Mouse (Mus musculus): ENCODE data around the gene Wipf3. TPM values are rescaled to one million over a fixed set of nuclear protein-coding genes. Genes with fewer than 3 reads are reported as not detected.

The Wipf3 gene
- under 1 TPM in 1 of 2 experiments, not detected in 1; 0.25 TPM for polyA plus RNA-seq (2017; shearing (Covaris generic))

GRCm38 (mm10) chr6:54429447-54430194, at the start of gene Wipf3:
Gene Wipf3 (plus strand): TSS chr6:54429603.

Other genes starting within 250 kb of the Wipf3 start
- gene Prr15, start 103.8 kb upstream of the Wipf3 start, polyA plus RNA-seq (2017; shearing (Covaris generic)) = under 1 TPM in 1 of 2 experiments, not detected in 1; 0.22 TPM
- under 1 TPM in 1 of 2 experiments, not detected in 1; 0.60 TPM for gene Scrn1, start 136.9 kb downstream of the Wipf3 start, polyA plus RNA-seq (2017; shearing (Covaris generic))
- 1 to 10 TPM; 2.1 to 2.5 TPM for gene Plekha8, start 165.5 kb downstream of the Wipf3 start, polyA plus RNA-seq (2017; shearing (Covaris generic))
- gene Fkbp14, start 167.7 kb downstream of the Wipf3 start, polyA plus RNA-seq (2017; shearing (Covaris generic)) = under 1 TPM in 1 of 2 experiments, not detected in 1; 0.53 TPM

All from activated CD4-positive, CD25-positive, alpha-beta regulatory T cell (primary cell).